Mouse (Mus musculus) frontal cortex, adult (tissue): ENCODE data around the gene Ubr1.
"Not testable (repeated sequence)": the region's sequence is repeated elsewhere in the genome, so short reads cannot be mapped to it uniquely, and the experiment has no call there.

Experiments used
- ATAC-seq: cut with Nextera tagmentation; 2 replicates; pipeline ENCODE4 v1.9.2; 2017; ENCODE audit warnings: mild to moderate bottlenecking, moderate library complexity, mixed read lengths; ENCODE audit not compliant: low TSS enrichment

The Ubr1 gene

DNA sequence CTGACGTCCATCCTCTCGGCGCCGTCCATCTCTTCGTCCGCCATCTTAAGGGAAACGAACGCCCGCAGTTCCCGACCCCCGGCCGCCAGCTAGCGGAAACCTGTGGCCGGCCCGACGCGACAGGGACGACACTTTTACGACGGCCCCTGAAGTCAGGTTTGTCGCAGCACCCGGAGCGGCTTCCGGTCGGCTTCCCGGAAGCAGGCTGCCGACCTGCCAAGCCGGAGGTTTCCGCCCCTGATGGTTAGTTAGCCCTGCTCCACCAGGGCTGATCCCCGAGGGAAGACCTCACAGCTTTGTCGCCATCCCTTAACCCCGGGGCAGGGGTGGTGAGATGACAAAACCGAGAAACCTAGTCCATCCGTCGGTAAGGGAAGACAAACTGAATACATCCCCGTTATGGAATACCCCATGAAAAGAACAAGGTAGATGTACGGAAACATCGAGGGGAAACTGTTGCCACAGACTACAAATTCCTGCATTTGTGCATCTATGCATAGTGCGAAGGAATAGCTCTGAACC lies at the start of gene Ubr1:
Gene Ubr1 (minus strand): TSS at position 157 of the 522 bp plus-strand sequence.
- peak; percentile 91 for ATAC-seq

- no peak for ATAC-seq
Measured at GRCm38 (mm10) chr2:121017151-121017550, 46.6 kb upstream of the Ubr1 start.

DNA sequence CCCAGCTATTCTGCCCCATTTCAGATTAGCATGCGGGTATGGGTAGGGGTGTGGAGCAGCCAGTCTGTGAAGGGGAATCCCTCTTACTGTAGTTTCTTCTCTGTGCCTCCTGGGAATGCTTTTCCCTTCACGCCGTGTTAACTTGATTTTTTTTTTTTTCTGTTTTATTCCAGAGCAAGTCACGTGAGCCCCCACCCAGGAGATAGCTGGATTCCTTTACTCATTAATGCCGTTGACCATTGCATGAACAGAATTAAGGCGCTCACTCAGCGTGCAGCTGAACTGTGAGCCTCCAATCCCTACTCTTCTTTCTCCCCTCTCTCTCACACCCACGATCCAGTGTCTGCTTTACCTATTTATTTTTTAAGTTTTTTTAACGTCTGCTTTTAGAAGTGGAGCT lies 45.7 kb upstream of the Ubr1 start:
- no peak for ATAC-seq

GRCm38 (mm10) chr2:121015507-121015906 lies 45.0 kb upstream of the Ubr1 start:
- ATAC-seq = no peak

DNA sequence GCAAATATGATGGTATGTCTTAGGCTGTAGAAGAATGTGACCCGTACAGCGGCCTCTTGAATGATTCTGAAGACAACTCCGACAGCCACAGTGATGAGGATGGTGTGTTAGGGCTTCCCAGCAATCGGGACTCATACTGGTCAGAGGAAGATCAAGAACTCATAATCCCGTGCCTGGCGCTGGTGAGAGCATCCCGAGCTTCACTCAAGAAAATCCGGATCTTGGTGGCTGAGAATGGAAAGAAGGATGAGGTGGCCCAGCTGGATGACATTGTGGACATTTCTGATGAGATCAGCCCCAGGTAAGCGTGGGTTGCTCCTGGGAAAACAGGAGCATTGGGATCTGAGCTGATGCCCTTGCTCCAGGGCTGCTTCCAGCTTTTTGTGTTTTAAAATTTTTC lies 42.2 kb upstream of the Ubr1 start:
- no peak for ATAC-seq

- ATAC-seq = no peak
Measured at GRCm38 (mm10) chr2:121009071-121009677, 38.7 kb upstream of the Ubr1 start.

DNA sequence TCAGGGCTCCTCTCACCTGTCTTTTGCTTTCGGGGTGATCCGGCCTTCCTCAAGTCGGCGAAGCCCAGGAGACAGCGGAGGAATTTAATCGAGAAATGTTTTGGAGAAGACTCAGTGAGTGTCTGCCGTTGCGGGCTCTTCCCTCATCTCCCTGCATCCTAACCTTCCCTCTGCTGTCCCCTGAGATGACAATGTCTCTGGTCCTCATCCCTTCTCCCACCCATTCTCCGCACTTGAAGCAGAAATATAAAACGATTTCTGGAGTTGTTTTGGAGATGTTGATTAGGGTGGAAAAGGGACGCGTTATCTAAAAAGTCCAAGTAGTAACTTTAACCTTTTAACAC lies 38.1 kb upstream of the Ubr1 start:
- peak; percentile 38; the same call in 1 of the 2 replicates for ATAC-seq

DNA sequence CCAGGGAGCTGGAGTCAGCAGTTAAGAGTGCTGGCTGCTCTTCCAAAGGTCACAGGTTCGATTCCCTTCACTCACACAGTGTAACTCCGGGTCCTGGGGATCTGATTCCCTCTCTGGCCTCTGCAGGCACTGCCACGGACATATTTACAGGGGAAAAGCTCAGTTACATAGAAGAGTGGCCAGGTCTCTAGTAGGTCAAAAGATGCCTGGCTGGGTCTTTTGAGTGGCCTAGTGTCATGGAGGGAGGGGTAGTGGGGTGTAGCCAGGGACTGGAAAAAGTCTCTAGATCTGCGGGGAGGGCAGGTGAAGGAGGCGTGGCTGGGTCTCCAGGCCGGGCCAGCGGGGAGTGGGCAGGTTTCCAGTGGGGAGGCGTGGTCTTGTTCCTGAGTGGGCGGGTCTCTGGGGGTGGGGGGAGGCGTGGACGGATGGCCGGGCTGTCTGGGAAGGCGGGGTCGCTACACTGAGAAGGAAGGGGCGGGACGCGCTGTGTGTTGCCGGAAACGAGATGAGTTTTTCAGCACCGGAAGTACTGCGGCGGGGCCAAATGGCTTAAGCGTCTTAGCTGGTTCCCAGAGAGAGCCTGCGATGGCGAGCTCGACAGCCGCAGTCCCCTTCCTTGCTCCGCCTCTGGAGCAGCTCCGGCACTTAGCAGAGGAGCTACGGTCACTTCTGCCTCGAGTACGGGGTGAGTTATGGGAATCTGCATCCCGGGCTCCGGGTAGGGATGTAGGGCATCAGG lies 37.6 kb upstream of the Ubr1 start, which contains the start of gene Ccndbp1:
Gene Ccndbp1 (plus strand): TSS at position 479 of the 739 bp plus-strand sequence.
- peak; percentile 96 for ATAC-seq

- ATAC-seq = no peak
Measured at GRCm38 (mm10) chr2:121006986-121007385, 36.5 kb upstream of the Ubr1 start.

DNA sequence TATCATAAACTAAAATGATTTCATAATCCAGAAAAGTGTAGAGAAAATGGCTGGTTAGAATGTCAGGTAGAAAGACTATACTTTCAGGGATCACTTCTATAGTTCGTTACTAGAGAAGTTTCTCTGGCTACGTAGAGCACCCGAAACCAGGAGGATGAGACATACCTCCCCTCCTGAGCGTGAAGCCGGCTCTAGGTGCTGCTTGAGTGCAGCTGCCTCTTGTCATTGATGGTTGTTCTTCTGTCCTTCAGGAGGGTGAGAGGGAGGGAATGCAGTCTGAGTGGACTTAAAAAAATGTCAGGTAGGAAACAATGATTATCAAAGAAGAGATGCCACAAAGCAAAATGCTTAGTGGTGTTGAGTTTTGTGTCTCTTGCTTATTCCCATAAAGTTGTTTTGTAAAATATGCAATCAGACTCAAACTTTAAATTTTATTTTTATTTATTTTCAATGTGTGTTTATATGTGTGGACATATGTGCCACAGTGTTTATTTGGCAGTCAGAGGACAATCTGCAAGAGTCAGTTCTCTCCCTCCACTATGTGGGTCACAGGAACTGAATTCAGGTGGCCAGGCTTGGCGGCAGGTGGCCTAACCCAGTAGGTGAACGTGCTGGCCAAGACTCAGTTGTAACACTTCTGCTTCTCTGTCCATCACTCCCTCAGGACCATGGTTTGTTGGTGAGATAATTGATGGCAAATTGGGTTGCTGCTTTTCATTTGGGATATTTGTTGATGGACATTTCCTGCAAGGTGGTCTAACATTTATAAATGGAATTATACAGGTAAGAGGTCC lies 33.7 kb upstream of the Ubr1 start:
- ATAC-seq = no peak

DNA sequence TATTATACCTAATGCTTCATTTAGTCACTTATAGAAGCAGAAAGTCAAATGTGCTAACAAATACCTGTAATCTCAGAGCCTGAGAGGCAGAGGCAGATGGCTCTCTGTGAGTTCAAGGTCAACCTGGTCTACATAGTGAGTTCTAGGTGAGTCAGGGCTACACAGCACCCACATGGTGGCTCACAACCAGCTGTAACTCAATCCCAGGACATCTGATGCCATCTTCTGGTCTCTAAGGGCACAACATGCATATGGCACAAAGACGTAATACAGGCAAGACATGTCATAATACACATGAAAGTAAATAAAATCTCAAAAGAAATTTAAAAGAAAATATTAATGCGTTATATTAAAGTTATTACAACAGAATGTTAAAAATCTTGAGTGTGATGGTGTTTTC lies 33.1 kb upstream of the Ubr1 start:
- ATAC-seq = no peak

DNA sequence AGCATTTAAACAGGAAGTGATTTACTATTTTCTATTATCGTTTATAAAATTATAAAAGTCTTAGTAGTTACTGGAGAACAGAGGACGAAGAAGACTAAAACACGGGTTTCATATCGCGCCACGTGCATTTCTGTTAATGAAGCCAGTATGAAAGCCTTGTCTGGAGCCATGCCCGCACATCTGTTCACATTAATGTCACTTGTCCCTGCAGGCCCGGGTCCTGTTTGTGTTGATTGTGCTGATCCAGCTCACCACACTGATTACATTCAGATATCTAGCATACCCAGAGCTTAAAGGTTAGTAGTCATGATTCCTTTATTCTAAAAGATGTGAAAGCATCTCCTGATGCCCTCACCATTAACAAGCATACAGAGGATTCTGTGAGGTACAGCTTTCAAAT lies 28.3 kb upstream of the Ubr1 start:
- ATAC-seq = no peak

GRCm38 (mm10) chr2:120996607-120997006 lies 26.1 kb upstream of the Ubr1 start:
- not testable (repeated sequence) for ATAC-seq

DNA sequence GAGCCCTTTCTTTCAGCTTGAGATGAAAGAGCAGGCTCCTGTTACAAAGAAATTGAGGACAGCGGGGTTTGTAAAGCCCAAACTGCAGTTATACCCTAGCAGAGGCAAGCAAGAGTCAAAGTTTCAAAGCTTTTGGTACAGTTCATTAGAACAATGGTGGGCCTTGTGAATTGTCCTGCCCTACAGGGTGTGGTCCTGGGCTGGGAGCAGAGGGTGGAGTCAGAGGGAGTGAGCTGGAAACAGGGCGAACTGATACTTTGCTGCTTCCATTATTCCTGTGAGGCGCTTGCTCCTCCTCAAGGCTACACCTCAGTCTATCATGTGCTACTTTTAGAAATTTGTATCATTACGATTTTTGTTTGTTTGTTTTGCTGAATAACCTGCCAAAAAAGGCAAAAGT lies 20.7 kb upstream of the Ubr1 start:
- no peak for ATAC-seq

- no peak for ATAC-seq
Measured at GRCm38 (mm10) chr2:120985241-120985640, 14.7 kb upstream of the Ubr1 start.

DNA sequence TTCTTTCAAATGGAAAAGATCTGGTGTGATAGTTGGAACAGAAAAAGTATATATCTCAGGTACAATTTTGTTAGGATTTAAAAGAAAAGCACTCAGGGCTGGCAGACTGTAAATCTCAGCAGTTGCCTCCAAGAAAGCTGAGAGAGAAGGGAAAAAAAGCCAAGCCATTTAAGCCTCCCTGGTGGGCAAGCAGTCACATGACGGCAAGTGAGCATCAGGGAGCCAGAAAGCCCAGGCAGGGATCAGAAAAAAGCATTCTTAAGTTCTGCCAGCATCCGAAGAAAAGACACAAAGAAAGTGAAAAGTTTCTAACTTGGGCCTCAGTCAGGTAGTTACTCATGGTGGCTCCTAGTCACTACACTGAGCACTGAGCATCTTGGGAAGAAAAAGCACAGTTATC lies 13.1 kb upstream of the Ubr1 start:
- ATAC-seq = no peak

GRCm38 (mm10) chr2:120980861-120981260 lies 10.3 kb upstream of the Ubr1 start:
- no peak for ATAC-seq

GRCm38 (mm10) chr2:120979819-120980218 lies 9.3 kb upstream of the Ubr1 start:
- no peak for ATAC-seq

DNA sequence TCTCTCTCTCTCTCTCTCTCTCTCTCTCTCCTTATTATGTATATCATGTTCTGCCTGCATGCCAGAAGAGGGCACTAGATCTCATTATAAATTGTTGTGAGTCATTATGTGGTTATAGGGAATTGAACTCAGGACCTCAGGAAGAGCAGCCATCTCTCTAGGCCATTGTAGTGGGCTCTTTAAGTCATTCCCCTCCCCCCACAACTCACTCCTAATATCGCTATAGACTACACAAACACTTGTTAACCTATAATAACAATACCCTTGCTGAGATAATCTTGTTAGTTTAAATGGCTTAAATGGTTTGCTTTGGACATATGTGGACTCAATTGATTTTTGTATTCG lies 8.2 kb upstream of the Ubr1 start:
- ATAC-seq = no peak

- no peak for ATAC-seq
Measured at GRCm38 (mm10) chr2:120977926-120978692, 7.6 kb upstream of the Ubr1 start.

- ATAC-seq = peak; percentile 80
Measured at GRCm38 (mm10) chr2:120976990-120977925, 6.7 kb upstream of the Ubr1 start, which contains the start of gene Tmem62. TSS of gene Tmem62 (plus strand) at chr2:120977017.
